Mouse (Mus musculus): Measurements from ENCODE around the gene Epb42.
"Not testable (repeated sequence)": the region's sequence is repeated elsewhere in the genome, so short reads cannot be mapped to it uniquely, and the experiment has no call there.

Gene Epb42

DNA sequence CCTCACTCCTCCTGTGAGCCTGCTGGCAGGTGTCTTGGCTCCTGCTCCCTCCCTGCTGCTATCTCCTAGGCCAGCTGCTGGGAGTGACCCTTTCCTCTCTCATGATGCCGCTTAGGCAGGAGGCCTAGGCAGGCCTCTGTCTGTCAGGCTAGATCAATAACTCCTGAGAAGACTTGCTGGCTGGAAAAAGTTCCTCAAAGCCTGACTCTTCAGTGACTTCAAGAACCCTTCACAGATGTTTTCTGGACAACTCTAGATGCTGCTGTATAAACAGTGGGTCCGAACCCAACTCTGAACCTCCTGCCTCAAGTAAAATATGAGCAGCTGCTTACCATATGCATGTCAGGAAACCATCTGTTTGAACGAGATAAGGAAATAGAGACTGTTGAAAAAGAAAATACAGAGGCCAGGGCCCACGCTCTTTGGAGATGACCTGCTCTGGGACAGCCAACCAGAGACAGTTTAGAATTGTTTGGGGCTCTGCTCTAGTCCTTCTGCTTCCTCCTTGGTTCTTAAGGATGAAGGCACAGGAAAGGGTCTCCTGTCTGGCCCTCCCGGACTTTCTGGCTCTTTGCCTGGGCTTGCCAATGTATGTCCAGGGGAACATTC lies at the start of gene Epb42:
TSS of gene Epb42 (minus strand) at position 340 of the 609 bp plus-strand sequence.
- DNase-seq (ENCODE audit: extremely low spot score, low read depth, low spot score): no peak

DNA sequence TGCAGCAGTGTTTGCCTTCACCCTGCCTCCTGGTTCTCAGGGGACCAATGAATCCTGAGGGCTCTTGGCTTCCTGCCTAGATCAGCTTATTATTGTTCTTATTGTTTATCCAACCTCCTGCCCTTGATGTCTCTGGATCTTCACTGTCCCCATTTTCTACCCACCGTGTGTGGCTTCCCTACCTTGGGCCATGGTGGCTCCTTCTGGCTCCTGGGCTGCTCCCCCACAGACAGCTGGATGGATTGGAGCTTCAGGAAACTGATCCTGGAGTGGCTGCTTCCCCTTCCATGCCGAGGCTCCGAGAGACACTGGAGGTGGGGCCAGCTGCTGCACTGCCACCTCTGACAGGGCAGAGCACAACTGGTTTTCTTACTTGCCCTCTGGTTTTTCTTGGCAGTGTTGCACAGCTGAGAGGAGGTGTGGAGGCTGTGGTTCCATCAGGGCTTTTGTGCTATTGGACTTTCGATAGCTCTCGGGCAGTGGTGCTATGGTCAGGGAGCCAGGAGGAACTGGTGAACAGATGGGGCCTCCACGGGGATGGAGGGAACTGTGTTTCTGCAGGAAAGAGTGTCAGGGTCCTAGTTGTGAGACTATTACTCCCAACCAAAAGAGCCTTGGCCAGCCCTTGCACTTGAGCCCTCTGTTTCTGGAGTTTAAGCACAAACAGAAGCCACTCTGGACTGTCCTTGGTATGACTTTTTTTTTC lies 48.8 kb upstream of the Epb42 start, which contains the start of gene Tgm5:
TSS of gene Tgm5 (minus strand) at position 362 of the 706 bp plus-strand sequence.
- no peak for DNase-seq (ENCODE audit: extremely low spot score, low read depth, low spot score)

DNA sequence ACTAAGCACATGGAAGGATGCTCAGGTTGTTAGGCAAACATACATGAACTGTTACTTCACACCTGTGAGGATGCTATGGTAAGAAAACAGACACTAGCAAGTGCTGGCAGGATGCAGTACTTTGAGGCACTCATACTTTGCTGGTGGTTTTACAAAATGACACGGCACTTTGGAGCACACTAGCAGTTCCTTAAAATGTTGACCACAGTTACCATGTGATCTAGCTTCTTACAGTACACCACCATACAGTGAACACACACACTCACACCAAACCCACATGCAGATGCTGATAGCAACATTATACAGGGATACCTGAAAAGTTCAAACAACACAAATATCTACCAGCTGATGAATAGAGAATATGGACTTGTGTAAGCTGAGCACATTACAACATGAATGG lies 45.8 kb upstream of the Epb42 start:
- DNase-seq (ENCODE audit: extremely low spot score, low read depth, low spot score): no peak

DNA sequence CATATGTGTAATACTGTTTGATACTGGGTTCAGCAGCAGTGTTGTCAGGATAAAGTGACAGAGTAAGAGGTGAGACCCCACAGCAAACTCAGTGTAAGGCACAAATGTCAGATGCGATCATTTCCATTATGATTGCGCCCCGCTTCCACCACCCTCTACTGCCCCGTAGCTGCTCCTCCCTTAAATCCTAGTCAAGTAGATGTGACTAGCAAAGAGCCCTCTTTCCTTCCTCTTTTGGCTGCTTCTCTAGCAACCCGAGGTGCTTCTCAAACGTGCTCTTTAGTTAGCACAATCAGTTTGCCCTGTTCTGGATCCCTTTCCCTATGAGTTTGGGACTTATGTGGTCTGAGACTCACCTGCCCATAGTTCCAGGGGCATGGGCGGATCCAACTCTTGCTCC lies 37.9 kb upstream of the Epb42 start:
- no peak for DNase-seq (ENCODE audit: extremely low spot score, low read depth, low spot score)

DNA sequence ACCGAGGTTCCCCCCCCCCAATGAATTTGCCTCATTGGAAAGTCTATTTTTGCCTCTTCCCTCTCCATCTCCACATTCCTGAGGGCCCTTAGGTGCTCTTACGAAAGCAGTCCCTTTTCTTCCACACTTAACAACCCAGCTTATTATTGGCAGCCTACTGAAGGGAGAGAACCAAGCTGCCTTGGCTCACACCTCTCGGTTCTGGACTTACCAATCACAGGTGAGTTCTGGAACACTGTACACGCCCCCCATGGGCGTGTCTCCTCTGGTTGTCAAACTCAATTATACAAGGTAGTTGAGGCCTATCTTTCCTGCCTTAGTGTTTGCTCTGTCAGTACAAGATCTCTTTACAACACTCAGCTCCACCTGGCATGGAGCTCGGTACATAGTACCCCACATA lies 35.0 kb upstream of the Epb42 start:
- no peak for DNase-seq (ENCODE audit: extremely low spot score, low read depth, low spot score)

DNA sequence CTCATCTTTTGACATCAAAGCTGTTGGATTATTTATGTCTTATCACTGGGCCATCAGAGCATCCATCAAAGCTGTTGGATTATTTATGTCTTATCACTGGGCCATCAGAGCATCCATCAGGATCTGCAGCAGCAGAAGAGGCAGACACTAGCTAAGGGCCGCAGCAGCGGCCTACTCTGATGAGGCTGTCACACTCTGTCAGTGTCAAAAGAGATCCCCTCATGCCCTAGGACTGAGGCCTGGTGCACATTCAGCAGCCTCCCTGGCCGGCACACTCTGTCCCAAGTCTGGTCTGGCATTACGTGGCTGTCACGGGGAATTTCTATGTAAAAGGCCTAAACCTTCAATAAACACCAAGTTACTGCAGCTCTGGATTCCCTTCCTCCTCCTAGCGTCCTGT lies 32.6 kb upstream of the Epb42 start:
- DNase-seq (ENCODE audit: extremely low spot score, low read depth, low spot score): no peak

DNA sequence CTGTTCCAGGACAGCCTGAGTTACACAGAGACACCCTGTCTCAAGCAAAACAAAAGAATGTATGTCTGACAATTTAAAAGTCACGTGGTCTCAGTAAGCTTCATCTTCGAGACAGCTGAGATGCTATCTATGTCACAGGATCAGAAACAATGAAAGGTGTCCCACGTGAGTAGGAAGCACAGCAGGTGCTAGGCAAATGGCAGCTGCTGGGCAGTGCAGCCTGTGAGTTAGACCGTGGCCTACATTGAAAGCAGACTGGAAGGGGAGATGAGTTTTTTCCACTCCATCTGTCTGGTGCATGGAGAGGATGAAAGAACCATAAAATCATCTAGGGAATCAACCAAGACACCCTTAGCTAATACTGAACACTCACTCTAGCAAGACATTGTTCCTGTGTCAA lies 30.2 kb upstream of the Epb42 start:
- no peak for DNase-seq (ENCODE audit: extremely low spot score, low read depth, low spot score)

DNA sequence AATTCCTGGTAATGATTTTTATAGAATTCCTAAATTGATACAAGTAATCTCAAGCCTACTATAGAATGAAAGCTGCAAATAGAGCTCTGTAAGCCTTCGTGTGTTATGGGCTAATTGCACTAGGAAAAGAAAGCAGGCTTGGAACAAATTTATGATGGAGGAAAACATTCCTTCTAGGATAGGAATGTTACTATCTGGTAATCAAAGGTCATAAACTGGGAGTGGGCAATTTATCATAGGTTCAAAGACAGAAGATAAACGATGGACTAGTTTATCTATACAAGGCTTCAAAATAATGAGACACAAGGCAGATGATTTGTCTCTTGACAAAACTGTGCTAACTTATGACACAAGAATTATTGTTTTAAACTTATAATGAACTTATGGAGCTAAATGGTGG lies 24.4 kb upstream of the Epb42 start:
- no peak for DNase-seq (ENCODE audit: extremely low spot score, low read depth, low spot score)

DNA sequence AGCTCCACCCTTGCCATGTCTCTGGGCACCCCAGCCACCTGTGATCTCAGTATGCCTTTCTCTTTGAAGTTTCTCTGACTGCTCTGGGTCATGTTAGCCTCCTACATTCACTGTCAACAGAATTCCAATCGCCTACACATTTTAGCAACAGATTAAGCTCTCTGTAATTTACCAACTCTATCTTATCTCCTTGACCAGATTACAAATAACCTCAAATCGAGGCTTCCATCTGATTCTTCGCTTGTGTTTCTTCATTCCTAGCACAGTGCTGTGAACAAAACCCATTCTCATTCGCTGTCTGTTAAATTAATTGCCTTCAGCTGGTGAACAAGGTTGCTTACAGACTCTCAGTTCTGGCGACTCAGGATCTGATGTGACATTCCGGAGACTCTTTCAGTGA lies 21.1 kb upstream of the Epb42 start:
- DNase-seq (ENCODE audit: extremely low spot score, low read depth, low spot score): no peak

DNA sequence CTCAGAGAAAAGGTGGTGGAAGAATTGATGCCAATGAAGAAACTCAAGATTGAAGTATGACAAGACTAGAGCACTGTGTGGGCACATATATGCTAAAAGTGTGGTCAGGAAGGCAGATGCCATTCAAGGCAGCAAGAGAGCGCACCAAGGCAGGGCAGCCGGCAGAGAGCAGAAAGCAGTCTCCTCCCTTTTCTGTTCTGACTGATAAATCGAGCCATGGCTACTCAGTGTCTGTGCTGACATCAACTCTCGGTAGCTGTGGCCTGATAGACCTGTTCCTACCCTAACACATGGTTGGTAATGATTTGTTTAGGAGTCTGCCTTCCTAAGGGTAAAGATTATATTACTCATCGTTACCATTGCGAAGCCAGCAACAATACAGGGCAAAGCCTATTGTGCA lies 19.0 kb upstream of the Epb42 start:
- DNase-seq (ENCODE audit: extremely low spot score, low read depth, low spot score): no peak

DNA sequence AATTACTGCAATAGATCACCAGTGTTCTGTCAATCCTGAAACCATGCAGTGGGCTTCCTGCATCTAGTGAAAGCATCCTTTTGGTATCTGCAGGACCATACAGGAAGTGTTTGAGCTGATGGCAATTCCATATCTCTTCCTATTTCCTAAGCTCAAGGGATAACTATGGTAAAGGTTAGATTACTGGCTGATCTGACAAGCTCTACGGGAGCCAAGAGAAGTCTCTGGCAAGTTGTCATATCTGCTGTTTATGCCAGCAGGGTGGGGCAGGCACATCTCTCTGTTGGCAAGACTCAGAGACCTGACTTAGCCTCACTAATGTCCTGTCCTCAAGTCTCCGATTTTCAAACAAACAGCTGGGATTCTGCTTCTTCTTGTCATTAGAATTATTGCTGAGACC lies 17.2 kb upstream of the Epb42 start:
- DNase-seq (ENCODE audit: extremely low spot score, low read depth, low spot score): no peak

DNA sequence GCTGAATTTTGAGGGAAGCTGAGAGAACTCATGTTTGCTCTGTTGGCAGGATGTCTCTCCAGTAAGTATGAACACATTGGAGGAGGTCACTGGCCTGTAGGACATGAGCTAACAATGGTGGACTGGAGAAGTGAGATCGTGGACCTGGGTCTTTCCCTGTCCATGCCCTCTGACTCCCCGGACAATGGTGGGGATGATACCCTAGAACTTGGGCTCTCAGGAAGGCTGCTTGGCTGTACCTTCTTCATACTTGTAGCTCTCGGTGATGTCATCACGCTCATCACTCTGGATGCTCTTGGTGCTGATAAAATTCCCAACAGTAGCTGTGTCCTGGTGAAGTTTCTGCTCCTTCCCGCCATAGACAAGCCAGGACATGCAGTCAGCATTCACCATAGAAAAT lies 15.3 kb upstream of the Epb42 start:
- no peak for DNase-seq (ENCODE audit: extremely low spot score, low read depth, low spot score)

DNA sequence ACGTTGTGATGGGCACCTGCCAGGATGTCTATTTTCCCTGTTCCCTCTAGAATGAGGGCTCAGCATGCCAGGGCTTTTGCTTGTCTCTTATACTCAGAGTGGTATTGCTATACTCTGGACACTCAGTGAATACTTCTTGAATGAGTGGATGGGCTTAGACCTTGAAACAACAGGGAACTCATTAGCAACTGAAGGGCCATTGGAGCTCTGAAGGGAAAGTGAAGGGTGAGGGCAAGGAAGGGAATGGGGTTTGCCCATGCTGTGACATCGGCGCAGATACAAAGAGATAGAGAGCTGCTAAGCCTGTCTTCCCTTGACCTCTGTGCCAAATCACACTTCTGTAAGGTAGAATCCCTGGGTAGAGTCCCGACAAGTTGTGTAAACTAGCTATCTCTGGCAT lies 8.8 kb upstream of the Epb42 start:
- no peak for DNase-seq (ENCODE audit: extremely low spot score, low read depth, low spot score)

DNA sequence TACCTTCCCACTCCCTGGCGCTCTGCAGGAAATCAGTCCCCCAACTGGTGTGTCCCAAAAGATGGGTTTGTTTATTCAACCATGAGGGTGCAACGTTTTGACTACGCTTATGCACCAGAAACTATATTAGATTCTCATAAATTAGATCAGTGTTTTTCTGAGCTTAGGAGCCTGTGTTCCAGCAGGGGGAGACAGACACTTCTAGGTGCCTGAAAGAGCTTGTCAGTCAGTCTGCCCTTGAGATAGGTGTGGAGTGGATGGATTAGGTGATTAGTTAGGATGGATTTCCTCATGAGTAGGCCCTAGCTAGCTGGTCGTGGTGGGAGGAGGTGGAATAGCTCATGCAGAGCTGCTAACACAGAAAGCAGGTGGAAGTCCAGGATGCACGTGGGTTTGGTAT lies 4.2 kb upstream of the Epb42 start:
- DNase-seq (ENCODE audit: extremely low spot score, low read depth, low spot score): no peak

DNA sequence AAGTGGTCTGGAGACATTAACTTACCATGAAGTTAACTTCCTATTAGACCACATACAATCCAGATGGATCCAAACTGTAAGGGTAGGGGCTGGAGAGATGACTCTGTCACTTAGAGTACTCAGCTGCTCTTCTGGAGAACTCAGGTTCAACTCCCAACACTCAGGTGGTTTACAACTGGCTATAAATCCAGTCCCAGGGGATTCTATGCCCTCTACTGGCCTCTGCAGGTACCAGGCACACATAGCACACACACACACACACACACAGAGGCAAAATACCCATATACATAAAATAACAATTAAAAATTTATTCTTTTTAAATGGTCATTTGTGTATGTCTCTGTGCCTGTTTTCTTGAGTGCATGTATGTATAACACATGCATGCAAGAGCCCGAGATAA lies 2.5 kb upstream of the Epb42 start:
- no peak for DNase-seq (ENCODE audit: extremely low spot score, low read depth, low spot score)

DNA sequence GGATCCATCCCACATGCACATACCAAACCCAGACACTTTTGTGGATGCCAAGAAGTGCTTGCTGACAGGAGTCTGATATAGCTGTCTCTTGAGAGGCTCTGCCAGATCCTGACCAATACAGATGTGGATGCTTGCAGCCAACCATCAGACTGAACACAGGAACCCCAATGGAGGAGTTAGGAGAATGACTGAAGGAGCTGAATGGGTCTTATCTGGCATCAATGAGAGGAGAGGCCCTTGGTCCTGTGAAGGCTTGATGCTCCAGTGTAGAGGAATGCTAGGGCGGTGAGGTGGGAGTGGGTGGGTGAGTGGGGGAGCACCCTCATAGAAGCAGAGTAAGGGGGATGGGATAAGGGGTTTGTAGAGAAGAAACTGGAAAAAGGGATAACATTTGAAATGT lies 2.0 kb upstream of the Epb42 start:
- DNase-seq (ENCODE audit: extremely low spot score, low read depth, low spot score): not testable (repeated sequence)

DNA sequence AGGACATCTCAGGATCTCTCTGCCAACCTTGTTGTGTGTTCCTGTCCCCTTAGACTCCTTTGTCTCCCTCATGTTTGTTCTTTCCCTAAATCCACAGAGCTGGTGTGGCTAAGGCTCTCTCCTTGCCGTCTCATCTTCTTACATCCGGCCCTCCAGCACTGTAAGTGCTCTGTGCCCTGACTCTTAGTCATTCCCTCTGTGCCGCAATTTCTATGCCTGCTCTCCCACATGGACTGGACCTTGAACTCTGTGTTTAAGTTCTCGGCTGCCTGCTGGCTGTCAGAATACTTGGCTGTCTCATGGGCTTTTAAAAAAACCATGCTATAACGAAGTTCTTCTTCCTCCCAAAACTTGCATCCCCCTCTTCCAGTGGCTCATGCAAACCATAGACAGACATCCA lies 14.0 kb downstream of the Epb42 start:
- DNase-seq (ENCODE audit: extremely low spot score, low read depth, low spot score): no peak

DNA sequence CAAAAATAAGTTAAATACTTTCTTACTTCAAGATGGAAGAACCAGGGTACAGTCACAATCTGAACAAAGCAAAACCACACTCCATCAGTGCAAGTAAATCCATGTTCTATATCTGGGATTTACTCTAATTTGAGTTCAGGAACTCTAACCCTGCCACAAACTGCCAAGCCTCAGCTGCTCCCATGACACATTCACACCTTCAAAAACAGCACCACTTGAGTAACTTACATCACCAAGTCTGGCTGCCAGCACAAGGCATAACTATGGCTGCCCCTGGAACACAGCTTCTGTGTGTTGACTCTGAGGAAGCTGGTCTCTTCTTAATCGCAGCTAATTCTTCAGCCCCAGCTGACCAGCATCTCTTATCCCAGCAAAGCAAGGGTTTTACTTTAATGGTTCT lies 19.7 kb downstream of the Epb42 start:
- no peak for DNase-seq (ENCODE audit: extremely low spot score, low read depth, low spot score)

DNA sequence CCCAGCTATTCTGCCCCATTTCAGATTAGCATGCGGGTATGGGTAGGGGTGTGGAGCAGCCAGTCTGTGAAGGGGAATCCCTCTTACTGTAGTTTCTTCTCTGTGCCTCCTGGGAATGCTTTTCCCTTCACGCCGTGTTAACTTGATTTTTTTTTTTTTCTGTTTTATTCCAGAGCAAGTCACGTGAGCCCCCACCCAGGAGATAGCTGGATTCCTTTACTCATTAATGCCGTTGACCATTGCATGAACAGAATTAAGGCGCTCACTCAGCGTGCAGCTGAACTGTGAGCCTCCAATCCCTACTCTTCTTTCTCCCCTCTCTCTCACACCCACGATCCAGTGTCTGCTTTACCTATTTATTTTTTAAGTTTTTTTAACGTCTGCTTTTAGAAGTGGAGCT lies 20.6 kb downstream of the Epb42 start:
- DNase-seq (ENCODE audit: extremely low spot score, low read depth, low spot score): no peak

DNA sequence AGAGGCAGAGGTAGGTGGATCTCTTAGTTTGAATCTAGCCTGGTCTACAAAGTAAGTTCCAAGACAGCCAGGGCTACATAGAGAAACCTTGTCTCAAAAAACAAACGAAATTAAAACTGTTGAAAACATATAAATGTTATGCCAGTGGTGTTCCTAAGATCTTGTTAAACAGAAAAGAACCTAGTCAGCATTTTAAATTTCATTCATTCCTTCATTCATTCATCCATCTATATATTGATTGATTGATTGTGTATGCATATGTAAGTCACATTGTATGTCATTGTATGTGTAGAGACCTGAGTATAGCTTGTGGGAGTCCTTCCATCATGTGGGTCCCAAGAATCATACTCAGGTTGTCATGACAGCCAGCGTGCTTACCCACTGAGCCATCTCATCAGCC lies 21.4 kb downstream of the Epb42 start:
- DNase-seq (ENCODE audit: extremely low spot score, low read depth, low spot score): no peak

DNA sequence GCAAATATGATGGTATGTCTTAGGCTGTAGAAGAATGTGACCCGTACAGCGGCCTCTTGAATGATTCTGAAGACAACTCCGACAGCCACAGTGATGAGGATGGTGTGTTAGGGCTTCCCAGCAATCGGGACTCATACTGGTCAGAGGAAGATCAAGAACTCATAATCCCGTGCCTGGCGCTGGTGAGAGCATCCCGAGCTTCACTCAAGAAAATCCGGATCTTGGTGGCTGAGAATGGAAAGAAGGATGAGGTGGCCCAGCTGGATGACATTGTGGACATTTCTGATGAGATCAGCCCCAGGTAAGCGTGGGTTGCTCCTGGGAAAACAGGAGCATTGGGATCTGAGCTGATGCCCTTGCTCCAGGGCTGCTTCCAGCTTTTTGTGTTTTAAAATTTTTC lies 24.2 kb downstream of the Epb42 start:
- no peak for DNase-seq (ENCODE audit: extremely low spot score, low read depth, low spot score)

DNA sequence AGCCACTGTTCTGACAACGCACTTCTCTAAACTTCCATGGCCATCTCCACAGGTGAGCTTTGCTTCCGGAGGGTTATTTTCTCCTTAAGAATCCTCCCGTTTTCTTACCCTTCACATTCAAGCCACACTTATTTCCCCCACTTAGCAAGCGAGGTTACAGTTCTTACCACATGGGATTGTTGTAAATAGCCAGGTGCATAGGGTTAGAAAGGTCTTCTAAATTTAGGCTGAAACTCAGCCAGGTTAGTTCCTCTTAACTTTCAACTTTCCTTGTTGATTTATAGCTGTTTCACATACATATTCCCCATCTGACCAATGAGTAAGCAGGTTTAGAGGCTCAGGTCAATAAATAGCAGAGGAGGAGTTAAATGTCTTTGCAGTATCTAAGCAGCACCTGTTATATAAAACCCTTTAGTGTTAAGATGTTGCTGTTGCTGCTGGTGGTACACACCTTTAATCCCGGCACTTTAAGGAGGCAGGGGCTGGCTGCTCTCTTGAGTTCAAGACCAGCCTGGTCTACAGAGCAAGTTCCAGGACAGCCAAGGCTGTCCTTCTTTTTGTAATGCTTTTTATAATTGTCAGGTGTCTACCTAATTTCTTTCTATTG lies 27.7 kb downstream of the Epb42 start:
- DNase-seq (ENCODE audit: extremely low spot score, low read depth, low spot score): no peak

DNA sequence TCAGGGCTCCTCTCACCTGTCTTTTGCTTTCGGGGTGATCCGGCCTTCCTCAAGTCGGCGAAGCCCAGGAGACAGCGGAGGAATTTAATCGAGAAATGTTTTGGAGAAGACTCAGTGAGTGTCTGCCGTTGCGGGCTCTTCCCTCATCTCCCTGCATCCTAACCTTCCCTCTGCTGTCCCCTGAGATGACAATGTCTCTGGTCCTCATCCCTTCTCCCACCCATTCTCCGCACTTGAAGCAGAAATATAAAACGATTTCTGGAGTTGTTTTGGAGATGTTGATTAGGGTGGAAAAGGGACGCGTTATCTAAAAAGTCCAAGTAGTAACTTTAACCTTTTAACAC lies 28.2 kb downstream of the Epb42 start:
- DNase-seq (ENCODE audit: extremely low spot score, low read depth, low spot score): no peak

Measured in hindlimb bud, embryonic 11.5 days (tissue).